Mouse (Mus musculus): ENCODE results near the gene Dnajc3.

GRCm38 (mm10) chr14:118930777-118931176 is 7.0 kb upstream of the Dnajc3 start:
- TF ChIP-seq POLR2A (IDR thresholded peaks at IDR 0.05; ENCODE audit: borderline replicate concordance, extremely low read depth, insufficient read depth, insufficient read length, poor library complexity, severe bottlenecking) (no peak), CTCF (IDR thresholded peaks at IDR 0.05; ENCODE audit: borderline replicate concordance, extremely low read depth, insufficient read depth, insufficient read length) (no peak)
